Comparison of ENCODE assay signal across 26 mouse cellular contexts in the genomic region with DNA sequence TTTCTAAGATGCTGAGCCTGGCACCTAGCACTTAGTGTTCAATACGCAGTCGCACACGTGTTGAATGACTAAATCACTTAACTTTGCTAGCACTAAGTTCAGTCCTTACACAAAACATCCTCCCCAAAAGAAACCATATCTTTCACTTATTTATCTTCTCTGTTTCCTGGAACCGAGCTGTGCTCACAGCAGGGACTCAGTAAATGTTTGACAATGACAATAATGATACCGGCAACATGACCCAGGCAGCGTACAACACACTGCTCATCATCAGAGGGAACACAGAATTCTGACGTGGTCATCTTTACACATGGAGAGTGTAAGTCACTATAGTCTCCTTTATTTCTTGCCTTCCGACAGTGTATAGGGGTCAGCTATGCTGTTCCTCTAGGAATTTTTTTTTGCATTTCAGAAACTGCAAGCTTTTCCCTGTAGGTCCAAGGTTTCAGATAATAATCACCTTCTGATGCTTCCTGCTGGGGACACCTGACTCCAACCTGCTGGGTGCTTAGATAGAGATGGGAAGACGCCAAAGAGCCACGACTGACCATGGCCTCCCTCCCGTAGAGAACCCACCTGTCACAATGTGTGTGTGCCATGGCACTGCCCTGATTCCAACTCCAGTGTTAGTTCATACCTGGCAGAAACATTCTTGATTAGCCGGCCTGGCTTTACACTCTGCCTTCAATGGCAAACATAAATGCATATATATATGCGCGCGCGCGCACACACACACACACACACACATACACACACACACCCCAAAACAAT. TPM values are rescaled to one million over a fixed set of nuclear protein-coding genes. Genes with fewer than 3 reads are reported as not detected.
DNase-seq lines count a peak whose midpoint lies in the region; ATAC-seq lines count a peak whose summit lies in the region.
"Had no signal": no experiment of that assay in that cellular context is flagged by ENCODE, and none has a peak within 500 bp of the region (broad histone marks: within the 10 kb centered on the region; RNA-seq: fewer than 3 reads in every experiment).

No protein-coding gene starts in this region.

- no peaks in the 10 kb centered on the region for H3K4me1 ChIP-seq in kidney, embryonic 14.5 days (ENCODE audit: control insufficient read depth, insufficient read depth, low read length)
- H3K4me1 ChIP-seq: forebrain, embryonic 12.5 days; intestine, embryonic 15.5 days; limb, embryonic 10.5 days; limb, embryonic 15.5 days; midbrain, embryonic 15.5 days had no signal

- intact Hi-C loops in left cerebral cortex, postnatal 4 days (cut with DNase I) = no loop called here

- H3K27ac ChIP-seq in kidney, embryonic 14.5 days (ENCODE audit: low read depth, low read length) = no peak overlapping the region
- H3K27ac ChIP-seq: forebrain, embryonic 12.5 days; hindbrain, embryonic 14.5 days; intestine, embryonic 15.5 days; kidney, postnatal 0 days; limb, embryonic 10.5 days; limb, embryonic 15.5 days; liver, embryonic 13.5 days; midbrain, embryonic 15.5 days had no signal

- no peak for ATAC-seq in kidney, embryonic 14.5 days (ENCODE audit: low FRiP score, low TSS enrichment)
- ATAC-seq: CD4-positive, CD25-positive, alpha-beta regulatory T cell, adult 4 months; forebrain, postnatal 0 days; intestine, embryonic 15.5 days; midbrain, embryonic 15.5 days had no signal

- H3K27me3 ChIP-seq in kidney, embryonic 14.5 days (ENCODE audit: control insufficient read depth, insufficient read depth, low read length) = no peaks in the 10 kb centered on the region
- H3K27me3 ChIP-seq: forebrain, embryonic 12.5 days; intestine, embryonic 15.5 days; limb, embryonic 15.5 days; liver, embryonic 13.5 days; midbrain, embryonic 15.5 days had no signal

- no peaks in the 10 kb centered on the region for H3K36me3 ChIP-seq in kidney, embryonic 14.5 days (ENCODE audit: control insufficient read depth, insufficient read depth, low read length)
- H3K36me3 ChIP-seq: forebrain, embryonic 12.5 days; intestine, embryonic 15.5 days; limb, embryonic 10.5 days; limb, embryonic 15.5 days; liver, embryonic 13.5 days; midbrain, embryonic 15.5 days had no signal

- no peak overlapping the region for H3K9ac ChIP-seq in kidney, embryonic 14.5 days (ENCODE audit: low read depth, low read length)
- H3K9ac ChIP-seq: forebrain, embryonic 12.5 days; forebrain, postnatal 0 days; hindbrain, embryonic 14.5 days; intestine, embryonic 15.5 days; limb, embryonic 15.5 days; liver, embryonic 13.5 days; midbrain, embryonic 15.5 days had no signal

- DNase-seq in left cerebral cortex, postnatal 4 days = peak; percentile 54
- DNase-seq in left cerebral cortex, adult 18-20 months (ENCODE audit: low spot score in 2 of 2) = no peak
- peak; percentile 94 for DNase-seq in cerebellum, adult 18-20 months
- peak; percentile 94 to 95 for DNase-seq in cerebellum, postnatal 10 days
- DNase-seq in heart, postnatal 4 days = no peak
- no peak for DNase-seq in adrenal gland, adult 18-20 months (ENCODE audit: low spot score in 2 of 2)
- DNase-seq: adrenal gland, postnatal 10 days; forebrain, postnatal 0 days; heart, postnatal 14 days; kidney, adult 2 months; kidney, postnatal 4 days; liver, embryonic 13.5 days; lung, adult 18-20 months; lung, postnatal 14 days; right cerebral cortex, postnatal 25 days; thymus, postnatal 25 days had no signal

- no peak overlapping the region for H3K4me2 ChIP-seq in kidney, embryonic 14.5 days (replicated peaks; ENCODE audit: low read depth, low read length)
- H3K4me2 ChIP-seq: forebrain, embryonic 12.5 days; hindbrain, embryonic 14.5 days; intestine, embryonic 15.5 days; limb, embryonic 15.5 days; liver, embryonic 13.5 days; midbrain, embryonic 15.5 days had no signal

- H3K4me3 ChIP-seq in kidney, embryonic 14.5 days (ENCODE audit: low read length) = no peak overlapping the region
- H3K4me3 ChIP-seq: erythroblast, embryonic 14.5 days; forebrain, embryonic 12.5 days; intestine, embryonic 15.5 days; limb, embryonic 10.5 days; limb, embryonic 15.5 days; liver, embryonic 13.5 days; midbrain, embryonic 15.5 days had no signal

- 93% methylated on average over 17 of the region's 17 CpGs for WGBS in kidney, embryonic 14.5 days

- H3K9me3 ChIP-seq in kidney, embryonic 14.5 days (ENCODE audit: control insufficient read depth, low read length) = no peaks in the 10 kb centered on the region
- H3K9me3 ChIP-seq: forebrain, embryonic 12.5 days; intestine, embryonic 15.5 days; limb, embryonic 10.5 days; limb, embryonic 15.5 days; liver, embryonic 13.5 days; midbrain, embryonic 15.5 days had no signal

RNA-seq across cellular contexts. Expression of a gene that starts 46.3 kb away (rescaled TPM):
- total RNA-seq in left cerebral cortex, postnatal 4 days (2021) = 10 to 100 TPM; 33.1 to 39.5 TPM
- 10 to 100 TPM; 25.8 to 31.3 TPM for total RNA-seq in left cerebral cortex, adult 18-20 months (2021)
- polyA plus RNA-seq in kidney, embryonic 14.5 days (2014; fragmentation: Nextera tagmentation; extraction: Ambion mirVana) = 16.0 and 28.5 TPM in 2 replicates
- total RNA-seq in heart, postnatal 4 days (2021) = 10 to 100 TPM; 20.4 to 20.8 TPM
- 10 to 100 TPM; 19.5 to 20.9 TPM for total RNA-seq in adrenal gland, adult 18-20 months (2021)

Comparison
In these comparisons a context has a peak if more than half of its experiments do, and no peak if none do; other contexts are left out.
1. DNase-seq: peak in left cerebral cortex, postnatal 4 days (single experiment), cerebellum, adult 18-20 months (2 of 2) and cerebellum, postnatal 10 days (2 of 2); none in left cerebral cortex, adult 18-20 months (0 of 2), heart, postnatal 4 days (single experiment) and adrenal gland, adult 18-20 months (0 of 2).